Mouse (Mus musculus) megakaryocyte progenitor cell, adult 5-6 weeks (primary cell): ENCODE results near the gene Olfr1195. TPM values are rescaled to one million over a fixed set of nuclear protein-coding genes. Genes with fewer than 3 reads are reported as not detected.
"Not testable (repeated sequence)": the region's sequence is repeated elsewhere in the genome, so short reads cannot be mapped to it uniquely, and the experiment has no call there.

Source experiments
- ATAC-seq: replicated peaks from 2 replicates; pipeline ENCODE4 v1.8.0; 2016; ENCODE audit warnings: mild to moderate bottlenecking, moderate TSS enrichment, inconsistent platforms; ENCODE audit not compliant: poor library complexity
- total RNA-seq, 2 experiments: library from RNA; stranded (forward) in 1 of 2; stranded (reverse) in 1 of 2; fragments of 157-497, 149-512 nt in 1 of 2; fragments of 200-1000 nt in 1 of 2; gene quantifications; 2 replicates each; pipeline versions ENCODE4 v1.2.3 to v1.2.4; 2015 to 2017

Gene Olfr1195
- not detected in 2 replicates for total RNA-seq (2015)
- not detected in 2 replicates for total RNA-seq (2017)

- ATAC-seq = no peak
These were observed at the start of gene Olfr1195 for GRCm38 (mm10) chr2:88689087-88689486. Olfr1195 (minus strand) TSS chr2:88689187.

GRCm38 (mm10) chr2:88732266-88732665 lies 43.3 kb upstream of the Olfr1195 start, which contains the start of gene Olfr1197:
Olfr1197 (minus strand) TSS chr2:88732366.
- ATAC-seq = no peak

GRCm38 (mm10) chr2:88704497-88704896 lies 15.5 kb upstream of the Olfr1195 start, which contains the start of gene Olfr1196:
Olfr1196 (minus strand) TSS chr2:88704597.
- ATAC-seq = no peak

- ATAC-seq = not testable (repeated sequence)
These were observed 13.7 kb downstream of the Olfr1195 start, which contains the start of gene Olfr1193 for GRCm38 (mm10) chr2:88675328-88675727. Olfr1193 (plus strand) TSS chr2:88675628.

GRCm38 (mm10) chr2:88648209-88648608 lies 40.8 kb downstream of the Olfr1195 start, which contains the start of gene Olfr1192-ps1:
Olfr1192-ps1 (plus strand) TSS chr2:88648509.
- no peak for ATAC-seq

GRCm38 (mm10) chr2:88640242-88640641 lies 48.7 kb downstream of the Olfr1195 start, which contains the start of gene Olfr1191-ps1:
Olfr1191-ps1 (plus strand) TSS chr2:88640542.
- ATAC-seq = not testable (repeated sequence)

Other genes starting within 250 kb of the Olfr1195 start
- gene Gm13757, start 240.1 kb downstream of the Olfr1195 start, total RNA-seq (2015) = not detected in 2 replicates
- gene Gm13757, start 240.1 kb downstream of the Olfr1195 start, total RNA-seq (2017) = not detected in 2 replicates
- gene Olfr1183, start 234.3 kb downstream of the Olfr1195 start, total RNA-seq (2015) = not detected in 2 replicates
- not detected in 2 replicates for gene Olfr1183, start 234.3 kb downstream of the Olfr1195 start, total RNA-seq (2017)
- not detected in 2 replicates for gene Olfr1184, start 205.6 kb downstream of the Olfr1195 start, total RNA-seq (2015)
- not detected in 2 replicates for gene Olfr1184, start 205.6 kb downstream of the Olfr1195 start, total RNA-seq (2017)
- gene Olfr1185-ps1, start 195.9 kb downstream of the Olfr1195 start, total RNA-seq (2015) = not detected in 2 replicates
- not detected in 2 replicates for gene Olfr1185-ps1, start 195.9 kb downstream of the Olfr1195 start, total RNA-seq (2017)
- not detected in 2 replicates for gene Olfr1186, start 170.6 kb downstream of the Olfr1195 start, total RNA-seq (2015)
- not detected in 2 replicates for gene Olfr1186, start 170.6 kb downstream of the Olfr1195 start, total RNA-seq (2017)
- gene Olfr1188, start 132.3 kb downstream of the Olfr1195 start, total RNA-seq (2015) = not detected in 2 replicates
- not detected in 2 replicates for gene Olfr1188, start 132.3 kb downstream of the Olfr1195 start, total RNA-seq (2017)
- not detected in 2 replicates for gene Olfr1189, start 102.7 kb downstream of the Olfr1195 start, total RNA-seq (2015)
- gene Olfr1189, start 102.7 kb downstream of the Olfr1195 start, total RNA-seq (2017) = not detected in 2 replicates
- not detected in 2 replicates for gene Olfr1191-ps1, start 48.6 kb downstream of the Olfr1195 start, total RNA-seq (2015)
- gene Olfr1191-ps1, start 48.6 kb downstream of the Olfr1195 start, total RNA-seq (2017) = not detected in 2 replicates
- gene Olfr1192-ps1, start 40.7 kb downstream of the Olfr1195 start, total RNA-seq (2015) = not detected in 2 replicates
- gene Olfr1192-ps1, start 40.7 kb downstream of the Olfr1195 start, total RNA-seq (2017) = not detected in 2 replicates
- gene Olfr1193, start 13.6 kb downstream of the Olfr1195 start, total RNA-seq (2015) = not detected in 2 replicates
- gene Olfr1193, start 13.6 kb downstream of the Olfr1195 start, total RNA-seq (2017) = not detected in 2 replicates
- gene Olfr1196, start 15.4 kb upstream of the Olfr1195 start, total RNA-seq (2015) = not detected in 2 replicates
- gene Olfr1196, start 15.4 kb upstream of the Olfr1195 start, total RNA-seq (2017) = not detected in 2 replicates
- gene Olfr1197, start 43.2 kb upstream of the Olfr1195 start, total RNA-seq (2015) = not detected in 2 replicates
- gene Olfr1197, start 43.2 kb upstream of the Olfr1195 start, total RNA-seq (2017) = not detected in 2 replicates
- not detected in 2 replicates for gene Olfr1198, start 62.2 kb upstream of the Olfr1195 start, total RNA-seq (2015)
- not detected in 2 replicates for gene Olfr1198, start 62.2 kb upstream of the Olfr1195 start, total RNA-seq (2017)
- gene Olfr1199, start 71.3 kb upstream of the Olfr1195 start, total RNA-seq (2015) = not detected in 2 replicates
- not detected in 2 replicates for gene Olfr1199, start 71.3 kb upstream of the Olfr1195 start, total RNA-seq (2017)
- gene Olfr1200, start 81.3 kb upstream of the Olfr1195 start, total RNA-seq (2015) = not detected in 2 replicates
- not detected in 2 replicates for gene Olfr1200, start 81.3 kb upstream of the Olfr1195 start, total RNA-seq (2017)
- not detected in 2 replicates for gene Olfr1201, start 103.8 kb upstream of the Olfr1195 start, total RNA-seq (2015)
- not detected in 2 replicates for gene Olfr1201, start 103.8 kb upstream of the Olfr1195 start, total RNA-seq (2017)
- gene Olfr1202, start 125.3 kb upstream of the Olfr1195 start, total RNA-seq (2015) = not detected in 2 replicates
- gene Olfr1202, start 125.3 kb upstream of the Olfr1195 start, total RNA-seq (2017) = not detected in 2 replicates
- not detected in 2 replicates for gene Olfr1205, start 140.6 kb upstream of the Olfr1195 start, total RNA-seq (2015)
- not detected in 2 replicates for gene Olfr1205, start 140.6 kb upstream of the Olfr1195 start, total RNA-seq (2017)
- not detected in 2 replicates for gene Olfr1204, start 160.1 kb upstream of the Olfr1195 start, total RNA-seq (2015)
- not detected in 2 replicates for gene Olfr1204, start 160.1 kb upstream of the Olfr1195 start, total RNA-seq (2017)
- gene Olfr1206, start 174.0 kb upstream of the Olfr1195 start, total RNA-seq (2015) = not detected in 2 replicates
- not detected in 2 replicates for gene Olfr1206, start 174.0 kb upstream of the Olfr1195 start, total RNA-seq (2017)
- gene Olfr1208, start 213.1 kb upstream of the Olfr1195 start, total RNA-seq (2015) = not detected in 2 replicates
- gene Olfr1208, start 213.1 kb upstream of the Olfr1195 start, total RNA-seq (2017) = not detected in 2 replicates
- not detected in 2 replicates for gene Olfr1209, start 226.0 kb upstream of the Olfr1195 start, total RNA-seq (2015)
- not detected in 2 replicates for gene Olfr1209, start 226.0 kb upstream of the Olfr1195 start, total RNA-seq (2017)
- gene Olfr1211, start 248.9 kb upstream of the Olfr1195 start, total RNA-seq (2015) = not detected in 2 replicates
- not detected in 2 replicates for gene Olfr1211, start 248.9 kb upstream of the Olfr1195 start, total RNA-seq (2017)